Mouse (Mus musculus): Measurements from ENCODE around the gene Slc39a9.

GRCm38 (mm10) chr12:80598756-80599155 lies 44.9 kb upstream of the Slc39a9 start:
- no peak for TF ChIP-seq CTCF (IDR thresholded peaks at IDR 0.05; ENCODE audit: low read depth, low read length)
- no peak for TF ChIP-seq GATA1 (IDR thresholded peaks at IDR 0.05; ENCODE audit: borderline replicate concordance, low read length)
- no peak for TF ChIP-seq POLR2AphosphoS5 (IDR thresholded peaks at IDR 0.05; ENCODE audit: insufficient replicate concordance, low read depth, low read length)
- no peak for TF ChIP-seq GATA2 (IDR thresholded peaks at IDR 0.05; ENCODE audit: borderline replicate concordance, low read depth, low read length)
